Mouse (Mus musculus) natural killer cell, adult 2 months (primary cell): Measurements from ENCODE around the gene Gm10134.
"Not testable (repeated sequence)": the region's sequence is repeated elsewhere in the genome, so short reads cannot be mapped to it uniquely, and the experiment has no call there.

Source experiments
- DNase-seq, 2 experiments: peaks; one replicate each; pipeline ENCODE4 v3.0.0; 2022; ENCODE audit warnings: low spot score in 2 of 2

The Gm10134 gene

GRCm38 (mm10) chr2:28505795-28506194 is at the start of gene Gm10134:
Gene Gm10134 (plus strand): TSS chr2:28506095.
- no peak for DNase-seq

GRCm38 (mm10) chr2:28456616-28457015 is 49.3 kb upstream of the Gm10134 start:
- no peak for DNase-seq

DNA sequence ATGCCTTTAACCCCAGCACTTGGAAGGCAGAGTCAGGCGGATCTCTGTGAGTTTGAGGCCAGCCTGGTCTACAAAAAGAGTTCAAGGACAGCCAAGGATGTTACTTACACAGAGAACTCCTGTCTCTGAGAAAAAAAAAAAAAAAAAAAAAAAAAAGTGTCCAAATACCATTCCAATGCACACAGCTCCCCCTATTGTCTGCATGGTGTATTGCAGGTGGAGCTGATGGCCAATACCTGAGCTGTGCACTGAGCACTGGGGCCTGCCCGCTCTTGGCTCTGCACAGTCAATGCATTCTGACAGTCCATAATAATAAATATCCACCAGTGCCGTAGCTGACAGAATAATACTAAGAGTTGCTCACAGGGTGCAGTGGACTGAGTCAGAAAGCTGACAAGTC is 42.0 kb upstream of the Gm10134 start:
- peak; percentile 64 to 71 for DNase-seq

- no peak for DNase-seq
Observed at GRCm38 (mm10) chr2:28464919-28465318, 41.0 kb upstream of the Gm10134 start.

- DNase-seq, result peak; percentile 58 to 59
Observed at GRCm38 (mm10) chr2:28465836-28466518, 39.9 kb upstream of the Gm10134 start, which contains the start of gene 1700007K13Rik. Gene 1700007K13Rik (minus strand): TSS chr2:28466332.

DNA sequence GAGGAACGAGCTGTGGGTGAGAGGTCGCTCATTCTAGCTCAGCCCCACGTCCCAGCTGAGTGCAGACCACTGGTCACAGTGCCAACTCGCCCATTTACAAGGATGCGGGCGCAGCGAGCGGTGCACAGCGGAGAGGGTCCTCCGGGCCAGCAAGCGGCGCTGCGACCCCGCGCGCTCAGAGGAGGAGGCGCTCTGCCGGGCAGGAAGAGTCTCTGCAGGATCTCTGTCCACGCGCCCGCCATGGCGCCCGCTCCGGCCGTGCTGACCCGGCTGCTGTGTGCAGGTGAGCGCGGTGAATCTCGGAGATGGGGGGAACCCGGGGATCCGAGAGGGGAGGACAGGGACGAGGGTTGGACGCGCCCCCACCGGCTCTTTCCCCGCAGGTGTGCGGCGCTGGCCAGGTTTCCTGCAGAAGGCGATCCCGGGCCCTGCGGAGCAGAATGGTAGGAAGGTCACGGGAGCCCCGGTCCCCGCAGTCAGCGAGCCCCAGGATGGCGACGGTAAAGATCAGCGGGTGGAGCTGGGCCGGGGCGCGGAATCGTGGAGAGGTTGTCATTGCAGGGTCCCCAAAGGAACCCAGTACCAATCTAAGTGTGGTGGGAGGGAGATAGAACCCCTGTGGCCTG is 37.9 kb upstream of the Gm10134 start, which contains the start of gene Mrps2:
Gene Mrps2, plus strand, starts transcription at position 207 of the 626 bp plus-strand sequence.
- peak; percentile 80 to 84 for DNase-seq

GRCm38 (mm10) chr2:28468486-28469225 is 37.2 kb upstream of the Gm10134 start:
- DNase-seq, result no peak

DNA sequence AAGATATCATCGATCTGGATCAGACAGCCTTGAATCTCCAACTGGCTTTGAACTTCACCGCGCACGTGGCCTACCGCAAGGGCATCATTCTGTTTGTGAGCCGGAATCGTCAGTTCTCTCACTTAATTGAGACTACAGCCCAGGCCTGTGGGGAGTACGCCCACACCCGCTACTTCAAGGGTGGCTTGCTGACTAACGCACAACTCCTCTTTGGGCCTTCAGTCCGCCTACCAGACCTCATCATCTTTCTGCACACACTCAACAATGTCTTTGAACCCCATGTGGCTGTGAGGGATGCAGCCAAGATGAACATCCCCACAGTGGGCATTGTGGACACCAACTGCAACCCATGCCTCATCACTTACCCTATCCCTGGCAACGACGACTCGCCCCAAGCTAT is 36.4 kb upstream of the Gm10134 start:
- DNase-seq, result no peak

DNA sequence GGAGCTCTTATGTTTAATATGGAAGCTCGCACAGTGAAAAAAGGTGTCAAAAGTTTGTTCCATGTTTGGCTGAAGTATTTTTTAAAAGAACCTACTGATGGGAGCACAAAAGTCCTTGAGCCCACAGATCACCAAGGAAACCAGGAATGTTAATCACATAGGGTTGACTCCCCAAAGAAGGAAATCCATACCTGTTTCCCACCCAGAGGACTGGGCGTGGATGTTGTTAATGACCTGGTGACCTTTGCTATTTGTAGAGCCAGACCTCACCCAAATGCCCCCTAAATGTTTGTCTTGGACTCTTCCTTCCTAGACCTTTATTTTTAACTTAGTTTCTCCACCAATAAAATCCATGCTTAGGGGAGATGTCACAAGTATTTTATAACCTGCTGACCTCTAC is 35.3 kb upstream of the Gm10134 start:
- DNase-seq, result no peak

DNA sequence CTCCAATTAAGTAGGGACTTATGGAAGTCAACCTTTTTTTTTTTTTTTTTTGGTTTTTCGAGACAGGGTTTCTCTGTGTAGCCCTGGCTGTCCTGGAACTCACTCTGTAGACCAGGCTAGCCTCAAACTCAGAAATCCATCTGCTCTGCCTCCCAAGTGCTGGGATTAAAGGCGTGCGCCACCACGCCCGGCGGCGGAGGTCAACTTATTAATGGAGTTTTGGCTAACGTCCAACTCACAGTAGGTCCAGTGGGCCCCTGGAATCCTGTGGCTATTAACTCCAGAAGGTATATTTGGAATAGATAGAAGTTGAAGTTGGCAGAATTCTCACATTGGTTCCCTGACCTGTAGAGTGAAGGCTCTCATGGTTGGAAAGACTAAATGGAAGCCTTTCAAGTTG is 33.9 kb upstream of the Gm10134 start:
- not testable (repeated sequence) for DNase-seq

GRCm38 (mm10) chr2:28477993-28478392 is 27.9 kb upstream of the Gm10134 start:
- not testable (repeated sequence) for DNase-seq

DNA sequence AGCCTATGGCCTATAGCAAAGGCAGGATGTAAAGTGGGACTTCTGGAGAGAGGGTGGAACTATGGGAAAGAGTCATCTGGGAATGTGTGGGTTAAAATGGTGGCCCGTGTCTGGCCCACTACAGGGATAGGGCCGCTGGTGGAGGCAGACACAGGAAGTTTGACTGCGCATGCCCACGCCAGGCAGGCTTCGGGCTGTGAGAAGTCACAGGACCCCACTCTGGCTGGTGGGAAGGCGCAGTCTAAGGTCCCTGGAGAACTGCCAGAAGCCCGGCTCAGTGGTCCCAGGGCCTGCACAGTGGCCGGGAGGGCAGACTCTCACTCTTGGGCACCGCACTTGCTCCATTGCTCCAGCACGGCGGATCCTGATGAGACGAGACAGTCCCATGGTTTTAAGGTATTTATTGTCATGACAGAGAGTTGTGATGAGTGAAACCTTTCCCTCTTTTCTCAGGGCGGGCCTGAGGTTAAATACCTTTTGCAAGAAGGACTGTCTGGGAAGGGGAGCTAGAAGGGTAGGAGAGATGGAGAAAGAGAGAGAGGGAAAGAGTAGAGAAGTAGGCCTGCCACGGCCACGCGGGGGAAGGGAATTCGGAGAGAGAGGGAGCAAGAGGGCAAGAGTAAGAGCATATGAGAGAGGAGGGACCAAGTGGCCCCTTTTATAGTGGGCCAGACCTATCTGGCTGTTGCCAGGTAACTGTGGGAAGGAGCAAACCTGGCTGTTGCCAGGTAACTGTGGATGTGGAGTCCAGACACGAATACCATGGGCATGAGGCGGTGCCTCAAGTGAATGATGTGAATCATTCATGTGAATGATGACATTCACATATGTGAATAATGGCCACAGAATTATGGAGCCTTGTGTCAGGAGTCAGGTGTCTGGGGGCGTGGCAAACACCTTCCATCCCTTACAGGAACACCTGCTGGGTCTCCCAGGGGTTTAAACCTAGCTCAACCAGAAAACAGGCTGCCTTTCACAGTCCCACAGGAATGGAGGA is 26.4 kb upstream of the Gm10134 start:
- DNase-seq, result no peak

DNA sequence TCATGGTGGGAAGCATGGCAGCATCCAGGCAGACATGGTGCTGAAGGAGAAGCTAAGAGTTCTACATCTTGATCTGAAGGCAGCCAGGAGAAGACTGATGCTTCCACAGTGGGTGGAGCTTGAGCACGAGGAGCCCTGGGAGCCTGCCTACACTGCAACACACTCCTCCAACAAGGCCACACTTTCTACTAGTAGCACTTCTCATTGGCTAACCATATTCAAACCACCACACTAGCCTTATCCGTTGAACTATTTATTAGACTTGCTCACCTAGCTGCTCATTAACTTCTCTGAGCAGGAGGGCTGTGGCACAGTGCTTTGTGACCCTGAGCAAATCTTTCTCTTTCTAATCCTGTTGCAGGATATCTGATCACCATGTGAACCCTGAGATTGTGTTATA is 22.0 kb upstream of the Gm10134 start:
- no peak for DNase-seq

- no peak for DNase-seq
Observed at GRCm38 (mm10) chr2:28494521-28494920, 11.4 kb upstream of the Gm10134 start.

DNA sequence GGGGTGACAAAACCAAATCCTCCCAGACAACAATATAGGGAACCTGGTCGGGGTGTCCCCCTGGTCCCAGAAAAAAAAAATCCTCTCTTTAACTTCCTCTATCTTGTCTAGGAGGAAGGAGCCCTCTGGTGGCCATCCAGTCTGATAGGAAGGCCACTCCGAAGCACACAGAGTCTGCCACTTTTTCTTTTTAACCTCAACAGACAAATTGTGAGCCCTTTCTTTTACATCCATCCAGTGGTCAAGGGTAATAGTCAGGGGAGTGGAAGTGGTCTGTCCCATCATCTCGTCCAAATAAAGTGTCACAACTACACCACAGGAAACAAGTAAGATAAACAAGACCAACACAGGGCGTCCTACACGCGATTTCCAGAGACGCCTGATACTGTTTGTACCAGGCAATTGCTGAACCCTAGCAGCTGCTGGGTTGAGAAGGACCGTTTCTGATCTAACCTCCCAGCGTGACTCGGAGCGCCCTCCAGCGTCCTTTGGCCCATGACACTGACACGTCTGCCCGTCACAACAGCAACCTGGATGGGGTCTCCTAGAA is 10.6 kb upstream of the Gm10134 start:
- DNase-seq, result peak; percentile 31 to 55

DNA sequence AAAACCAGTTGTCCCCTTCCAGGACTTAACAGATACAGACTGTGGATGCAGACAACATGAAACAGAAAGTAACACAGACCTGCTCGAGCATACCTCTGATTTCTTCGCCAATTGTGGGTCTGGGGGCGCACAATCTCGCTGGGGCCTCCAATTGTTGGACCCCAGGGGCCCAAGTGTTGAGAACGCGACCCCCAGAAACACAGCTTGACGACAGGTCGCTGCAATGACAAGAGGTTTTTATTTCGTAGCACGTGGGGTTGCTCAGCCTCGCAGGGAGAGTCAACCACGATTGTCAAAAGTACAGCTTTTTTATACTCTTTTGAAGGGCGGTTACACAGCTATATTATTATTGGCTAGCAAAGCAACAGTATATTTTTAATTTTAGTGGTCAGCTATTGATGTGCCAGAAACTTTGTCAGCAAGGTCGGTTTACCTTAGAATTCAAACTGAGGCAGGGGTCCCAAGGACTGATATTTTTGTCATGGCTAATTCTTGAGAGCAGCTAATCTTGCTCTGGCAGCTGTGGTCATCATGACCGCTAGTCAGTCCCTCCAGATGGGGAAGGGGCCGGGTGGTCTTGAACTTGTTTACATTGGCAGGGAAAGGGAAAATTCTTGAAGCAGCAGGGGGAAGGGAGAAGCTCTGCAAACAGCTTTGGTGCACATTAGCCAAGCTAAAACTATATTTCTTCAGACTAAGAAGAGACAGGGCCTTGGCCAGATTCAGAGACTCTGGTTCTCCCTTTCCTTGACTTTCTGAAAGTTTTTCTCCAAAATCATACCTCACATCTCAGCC is 9.9 kb upstream of the Gm10134 start:
- DNase-seq, result no peak

- no peak for DNase-seq
Observed at GRCm38 (mm10) chr2:28496671-28497070, 9.2 kb upstream of the Gm10134 start, which contains the start of gene Gbgt1. Gene Gbgt1 (plus strand): TSS chr2:28496891.

DNA sequence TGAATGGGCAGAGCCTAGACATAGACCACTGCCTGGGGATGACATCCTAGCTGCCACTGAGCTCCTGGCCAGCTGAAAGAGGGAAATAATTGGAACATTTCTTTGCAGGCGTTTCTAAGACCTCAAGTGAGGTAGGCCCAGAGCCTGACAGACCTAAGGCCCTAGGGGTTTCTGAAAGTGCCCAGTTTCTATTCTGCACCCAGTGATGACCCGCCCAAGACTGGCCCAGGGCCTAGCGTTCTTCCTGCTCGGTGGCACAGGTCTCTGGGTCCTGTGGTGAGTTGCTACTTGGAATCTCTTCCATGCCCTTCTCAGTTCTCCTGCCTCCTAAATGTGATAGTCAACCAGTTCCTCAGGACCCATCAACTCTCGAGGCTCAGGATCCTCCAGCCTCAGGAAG is 8.3 kb upstream of the Gm10134 start:
- DNase-seq, result no peak

DNA sequence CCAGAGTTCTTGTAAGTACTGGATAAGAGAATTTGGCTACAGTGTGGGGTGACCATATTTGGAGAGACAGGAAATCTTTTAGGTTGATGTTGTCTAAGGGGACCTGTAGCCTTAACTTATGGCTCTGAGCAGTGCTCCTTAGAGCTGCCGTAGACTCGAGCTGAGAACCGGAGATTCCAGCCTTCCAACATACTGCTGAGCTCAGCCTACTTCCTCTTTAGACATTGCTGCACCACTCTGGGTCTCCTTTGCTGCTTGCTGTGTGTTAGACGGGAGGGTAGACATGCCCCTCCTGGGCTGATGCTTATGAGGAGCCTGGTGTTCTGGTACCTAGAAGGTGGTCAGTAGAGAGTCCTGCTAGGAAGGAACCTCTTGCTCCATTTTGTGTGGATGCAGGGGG is 7.5 kb upstream of the Gm10134 start:
- DNase-seq, result no peak

- no peak for DNase-seq
Observed at GRCm38 (mm10) chr2:28502987-28503386, 2.9 kb upstream of the Gm10134 start.
